Mouse (Mus musculus) CH12.LX (cell line): ENCODE results near the gene Pnpo. TPM values are rescaled to one million over a fixed set of nuclear protein-coding genes. Genes with fewer than 3 reads are reported as not detected.

ENCODE experiments used
- DNase-seq: peaks from one replicate; pipeline ENCODE4 v3.0.0-alpha.2; 2013; ENCODE audit errors: extremely low read depth
- H3K27ac ChIP-seq: 2 replicates; pipeline ENCODE4 v1.5.1; 2012; ENCODE audit warnings: low read depth, mild to moderate bottlenecking, control low read depth, moderate library complexity; ENCODE audit not compliant: insufficient read depth
- H3K27me3 ChIP-seq: replicated peaks from 2 replicates; pipeline ENCODE3; 2012; ENCODE audit warnings: inconsistent platforms
- H3K36me3 ChIP-seq, 2 experiments: replicated peaks in 1 of 2; 2 replicates each; pipeline versions ENCODE3 to v1.6.1; 2012; ENCODE audit warnings: inconsistent platforms in 1 of 2, low read length in 1 of 2, mild to moderate bottlenecking in 1 of 2, mixed read lengths in 1 of 2, moderate library complexity in 1 of 2; ENCODE audit not compliant: control insufficient read depth in 1 of 2, insufficient read depth in 1 of 2
- H3K4me1 ChIP-seq, 2 experiments: 2 replicates each; pipeline ENCODE4 v1.6.1; 2012; ENCODE audit warnings: inconsistent platforms in 1 of 2, moderate library complexity in 1 of 2; ENCODE audit not compliant: insufficient read depth in 2 of 2, control insufficient read depth in 1 of 2
- H3K4me2 ChIP-seq: 2 replicates; pipeline ENCODE4 v1.6.1; 2012; ENCODE audit warnings: low read depth, mild to moderate bottlenecking, control low read depth; ENCODE audit not compliant: poor library complexity, insufficient read depth, severe bottlenecking
- H3K4me3 ChIP-seq, 3 experiments: fragments of 150-350 bp in 1 of 3; sonication (generic) in 1 of 3; replicated peaks in 1 of 3; 2 replicates each; pipeline versions ENCODE3 to v1.5.1; 2011 to 2012; ENCODE audit warnings: low read depth in 2 of 3, low read length in 2 of 3, mild to moderate bottlenecking in 2 of 3, moderate library complexity in 2 of 3, control low read depth in 1 of 3, improper control_type of control experiment in 1 of 3, inconsistent platforms in 1 of 3, mixed read lengths in 1 of 3; ENCODE audit not compliant: poor library complexity in 1 of 3
- H3K79me2 ChIP-seq: replicated peaks from 2 replicates; pipeline ENCODE4 v1.6.1; 2012; ENCODE audit warnings: mild to moderate bottlenecking, moderate library complexity; ENCODE audit not compliant: control insufficient read depth, poor library complexity, insufficient read depth, severe bottlenecking; ENCODE audit errors: extremely low read depth
- H3K9ac ChIP-seq: 2 replicates; pipeline ENCODE4 v1.6.1; 2012; ENCODE audit warnings: low read depth, mild to moderate bottlenecking, control low read depth, moderate library complexity; ENCODE audit not compliant: insufficient read depth
- H3K9me3 ChIP-seq: replicated peaks from 2 replicates; pipeline ENCODE3; 2012; ENCODE audit warnings: low read length, inconsistent platforms, mixed read lengths
- CHD1 ChIP-seq: IDR thresholded peaks from 2 replicates; pipeline ENCODE4 v1.6.1; 2012; ENCODE audit warnings: low read depth, low read length, improper control_type of control experiment, inconsistent platforms
- CTCF ChIP-seq, 2 experiments: IDR thresholded peaks in 1 of 2; conservative IDR thresholded peaks in 1 of 2; 2 replicates each; pipeline ENCODE4 v1.5.1; 2011 to 2012; ENCODE audit warnings: low read depth in 2 of 2, low read length in 2 of 2, improper control_type of control experiment in 1 of 2, inconsistent platforms in 1 of 2, mild to moderate bottlenecking in 1 of 2, moderate library complexity in 1 of 2
- E2F4 ChIP-seq: IDR thresholded peaks from 2 replicates; pipeline ENCODE4 v1.6.1; 2011; ENCODE audit warnings: low read depth, low read length, improper control_type of control experiment; ENCODE audit not compliant: insufficient replicate concordance
- EP300 ChIP-seq: IDR thresholded peaks from 2 replicates; pipeline ENCODE4 v1.6.1; 2011; ENCODE audit warnings: low read length, improper control_type of control experiment
- KAT2A ChIP-seq: IDR thresholded peaks from 2 replicates; pipeline ENCODE4 v1.6.1; 2012; ENCODE audit warnings: low read length, improper control_type of control experiment, inconsistent platforms; ENCODE audit not compliant: insufficient replicate concordance
- MEF2A ChIP-seq: IDR thresholded peaks from 2 replicates; pipeline ENCODE4 v1.6.1; 2014; ENCODE audit warnings: low read depth, mild to moderate bottlenecking, inconsistent platforms, low read length, improper control_type of control experiment, borderline replicate concordance
- NRF1 ChIP-seq: IDR thresholded peaks from 2 replicates; pipeline ENCODE4 v1.6.1; 2014; ENCODE audit warnings: low read depth, mild to moderate bottlenecking, inconsistent platforms, low read length, improper control_type of control experiment, moderate library complexity
- PAX5 ChIP-seq: IDR thresholded peaks from 2 replicates; pipeline ENCODE4 v1.6.1; 2012; ENCODE audit warnings: low read length, inconsistent platforms, mixed read lengths
- POLR2AphosphoS2 ChIP-seq: IDR thresholded peaks from 2 replicates; pipeline ENCODE4 v1.6.1; 2011; ENCODE audit warnings: low read depth, low read length, improper control_type of control experiment
- RCOR1 ChIP-seq: conservative IDR thresholded peaks from 2 replicates; pipeline ENCODE4 v1.6.1; 2012; ENCODE audit warnings: low read depth, mild to moderate bottlenecking, inconsistent platforms, low read length, improper control_type of control experiment
- TBP ChIP-seq: conservative IDR thresholded peaks from 2 replicates; pipeline ENCODE4 v1.6.1; 2011; ENCODE audit warnings: low read depth, low read length, improper control_type of control experiment
- dilution Hi-C: fragments of 300-500 bp; cut with MboI; formaldehyde crosslinking; loops from 2 replicates; pipeline ENCODE4 v1.14.3; 2020; ENCODE audit warnings: low sequenced_read_pairs; ENCODE audit not compliant: extremely low pct_unique_long_range_greater_than_20kb, extremely low pct_ligation_motif_present
- in situ Hi-C: fragments of 300-500 bp; cut with MboI; formaldehyde crosslinking; loops from 3 replicates; pipeline ENCODE4 v1.14.3; 2019; ENCODE audit warnings: low sequenced_read_pairs, low pct_ligation_motif_present, low pct_unique_long_range_greater_than_20kb, mixed read lengths
- polyA plus RNA-seq: library from polyadenylated mRNA; unstranded; fragments of >175 nt; gene quantifications from 2 replicates; pipeline ENCODE4 v1.2.1, GENCODE M21; 2012; ENCODE audit warnings: low read depth; ENCODE audit not compliant: insufficient read length
- total RNA-seq, 2 experiments: library from RNA; depleted of rRNA; stranded (reverse); fragments of 300-350 nt in 1 of 2; fragments of >200 nt in 1 of 2; gene quantifications; 2 replicates each; pipeline ENCODE4 v1.2.3; 2012 to 2014

The Pnpo gene
- total and polyA plus RNA-seq, 3 experiments, result 36.3 to 54.3 (median 38.5) TPM

DNA sequence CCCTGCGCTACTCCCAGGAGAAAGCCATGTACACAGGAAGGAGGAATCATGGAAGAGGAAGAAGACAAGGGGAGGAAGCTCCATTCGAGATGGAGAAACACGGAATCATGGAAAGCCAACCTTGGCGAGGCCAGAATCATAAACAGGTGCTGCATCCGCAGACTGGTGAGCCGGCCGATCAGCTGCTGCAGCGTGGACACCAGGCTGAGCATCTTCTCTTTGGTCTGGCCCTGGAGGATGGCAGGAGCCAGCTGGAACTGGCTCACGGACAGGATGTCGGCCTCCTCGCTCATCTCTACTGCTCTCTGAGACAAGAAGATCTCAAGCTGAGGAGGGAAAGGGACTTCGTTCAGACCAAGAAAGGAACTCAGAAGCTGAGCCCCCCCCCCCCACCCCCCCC lies 35.2 kb downstream of the Pnpo start:
- H3K79me2 ChIP-seq, result no peaks in the 10 kb centered on the region
- dilution Hi-C loops, result no loop called here
- in situ Hi-C loops, result no loop called here

DNA sequence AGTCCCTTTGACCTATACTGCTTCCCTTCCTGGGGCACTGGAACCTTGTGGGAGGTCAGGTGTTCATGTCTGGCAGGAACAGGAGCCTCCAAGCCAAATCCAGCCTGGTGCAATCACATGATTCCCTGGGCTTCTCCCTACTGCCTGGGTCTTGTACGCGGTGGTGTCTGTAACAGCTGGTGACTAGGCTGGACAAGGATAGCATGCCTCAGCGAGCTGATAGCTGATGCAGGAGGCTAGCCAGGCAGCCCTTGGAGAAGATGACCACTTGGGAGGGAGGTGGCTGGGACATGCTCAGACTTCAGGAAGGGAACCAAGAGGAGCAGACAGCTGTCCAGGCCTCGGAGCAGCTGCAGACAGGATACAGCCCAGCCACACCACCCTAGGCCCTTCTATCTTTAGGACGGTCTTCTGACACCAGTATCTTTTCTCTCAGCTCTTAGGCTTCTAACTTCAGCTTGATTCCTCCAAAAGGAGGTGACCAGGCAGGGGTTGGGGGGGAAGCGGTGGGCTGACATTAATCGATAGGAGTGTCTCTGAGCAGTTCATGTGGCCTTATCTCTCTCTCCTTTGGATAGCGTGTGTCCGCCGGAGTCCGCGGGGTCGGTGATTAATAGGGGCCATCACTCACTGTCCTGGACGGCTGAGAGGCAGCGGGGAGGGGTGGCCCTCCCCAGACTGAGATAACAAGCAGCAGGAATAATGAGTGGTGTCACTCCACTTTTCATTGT lies 37.2 kb downstream of the Pnpo start:
- no peaks in the 10 kb centered on the region for H3K4me1 ChIP-seq
- H3K4me2 ChIP-seq, result no peak overlapping the region
- TF ChIP-seq E2F4 (no peak), CHD1 (no peak), MEF2A (no peak), EP300 (no peak)
- no peaks in the 10 kb centered on the region for H3K9me3 ChIP-seq
- in situ Hi-C loops (no loop called here), dilution Hi-C loops (no loop called here)
- H3K27ac ChIP-seq, result no peak overlapping the region
- no peak for DNase-seq
- no peak overlapping the region for H3K9ac ChIP-seq
- no peak overlapping the region for H3K4me3 ChIP-seq
- no peaks in the 10 kb centered on the region for H3K79me2 ChIP-seq
- H3K36me3 ChIP-seq, result peaks cover 52 to 64% of the 10 kb centered on the region in 2 experiments
- no peaks in the 10 kb centered on the region for H3K27me3 ChIP-seq

More for the DNA sequence above, 35.2 kb downstream of the Pnpo start:
- H3K4me1 ChIP-seq, result peaks cover 0 to 9% of the 10 kb centered on the region in 2 experiments; a peak in 2 of 4 replicates
- H3K27me3 ChIP-seq, result no peaks in the 10 kb centered on the region
- H3K4me2 ChIP-seq, result no peak overlapping the region
- no peak for DNase-seq
- H3K4me3 ChIP-seq, result no peak overlapping the region
- H3K36me3 ChIP-seq, result peaks cover 64 to 84% of the 10 kb centered on the region in 2 experiments
- no peak for TF ChIP-seq KAT2A
- no peak for TF ChIP-seq PAX5
- no peak for TF ChIP-seq POLR2AphosphoS2
- no peak for TF ChIP-seq TBP
- TF ChIP-seq RCOR1, result no peak
- no peak for TF ChIP-seq CHD1
- TF ChIP-seq NRF1, result no peak
- no peak for TF ChIP-seq CTCF (conservative IDR thresholded peaks at IDR 0.05 in 1 of 2, IDR thresholded peaks at IDR 0.05 in 1 of 2; ENCODE audit: low read depth in 2 of 2, low read length in 2 of 2)
- no peaks in the 10 kb centered on the region for H3K9me3 ChIP-seq
- H3K9ac ChIP-seq, result no peak overlapping the region
- H3K27ac ChIP-seq, result no peak overlapping the region
